Mouse (Mus musculus) cerebellum, adult 18-20 months (tissue): ENCODE measurements at regions not wholly inside any gene's neighbourhood (a gene's known extent, or its start where the extent isn't known, plus 50 kb on each side); places are given as distances from the start of the nearest gene placed in this dataset.
"Not testable (repeated sequence)": the region's sequence is repeated elsewhere in the genome, so short reads cannot be mapped to it uniquely, and the experiment has no call there.

Source experiments
- DNase-seq, 2 experiments: peaks; one replicate each; pipeline ENCODE4 v3.0.0; 2021

DNA sequence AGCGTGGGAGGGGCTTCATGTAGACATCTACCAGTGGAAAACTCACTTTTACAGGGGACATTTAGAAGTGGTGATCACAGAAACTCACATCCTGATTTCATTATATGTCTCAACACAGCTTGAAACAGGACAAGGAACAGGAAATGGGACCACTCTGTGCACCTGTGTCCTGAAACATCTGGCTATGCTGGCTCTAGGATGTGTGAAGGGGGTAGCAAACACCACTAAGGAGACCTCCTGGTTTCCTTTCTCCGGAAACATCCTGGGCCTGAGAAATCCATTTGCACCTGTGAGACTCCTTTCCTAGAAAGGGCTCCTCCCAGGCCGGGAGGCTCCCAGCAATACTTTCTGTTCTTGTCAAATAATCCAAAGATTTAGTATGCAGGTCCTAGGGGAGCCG is 167.1 kb downstream of the Opa1 start:
- no peak for DNase-seq

DNA sequence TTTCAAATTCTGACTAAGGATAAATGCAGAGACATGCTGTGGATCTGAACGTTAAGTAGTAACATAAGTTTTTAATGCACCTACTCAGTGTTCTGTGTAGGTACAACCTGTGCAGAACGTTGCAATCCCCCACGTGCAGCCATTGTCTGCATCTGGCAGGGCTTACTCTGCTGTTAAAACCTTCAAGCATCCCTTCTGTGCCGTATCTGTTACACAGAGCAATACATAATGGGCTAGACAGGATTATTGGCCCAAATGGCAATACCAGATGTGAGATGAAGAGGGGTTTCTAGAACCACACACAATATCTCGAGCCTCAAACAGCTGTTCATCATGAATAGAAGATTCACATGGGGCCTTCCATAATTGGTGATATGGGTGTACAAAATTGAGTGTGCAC is 170.0 kb downstream of the Opa1 start:
- DNase-seq, result no peak

DNA sequence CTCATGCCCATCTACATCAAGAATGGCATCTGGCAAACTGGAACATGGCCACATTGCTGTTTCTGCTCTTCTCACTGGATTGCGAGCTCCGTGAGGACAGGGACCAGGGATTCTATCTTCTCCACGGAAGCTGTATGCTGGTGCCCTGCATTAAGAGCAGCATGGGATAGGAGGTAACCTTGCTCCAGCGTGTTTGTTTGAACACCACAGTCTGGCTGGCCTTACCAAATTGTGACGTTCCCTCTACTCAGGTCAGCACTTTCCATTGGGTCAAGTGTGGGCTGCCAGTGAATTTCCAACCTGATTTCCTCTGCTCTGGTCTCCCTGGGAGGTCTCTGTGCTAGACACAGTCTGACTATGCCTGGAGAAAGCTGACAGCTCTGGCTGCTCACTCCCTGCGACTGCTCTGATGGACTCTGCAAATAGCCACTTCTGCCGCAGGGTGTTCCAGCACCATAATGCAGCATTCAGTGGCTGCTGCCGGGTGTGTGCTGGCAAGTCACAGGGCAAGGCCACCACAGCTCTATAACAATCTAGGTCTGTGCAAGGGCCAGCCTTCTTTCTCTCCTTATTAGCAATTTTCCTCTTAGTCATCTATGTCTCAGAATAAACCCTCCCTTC is 175.6 kb downstream of the Opa1 start:
- DNase-seq, result no peak

DNA sequence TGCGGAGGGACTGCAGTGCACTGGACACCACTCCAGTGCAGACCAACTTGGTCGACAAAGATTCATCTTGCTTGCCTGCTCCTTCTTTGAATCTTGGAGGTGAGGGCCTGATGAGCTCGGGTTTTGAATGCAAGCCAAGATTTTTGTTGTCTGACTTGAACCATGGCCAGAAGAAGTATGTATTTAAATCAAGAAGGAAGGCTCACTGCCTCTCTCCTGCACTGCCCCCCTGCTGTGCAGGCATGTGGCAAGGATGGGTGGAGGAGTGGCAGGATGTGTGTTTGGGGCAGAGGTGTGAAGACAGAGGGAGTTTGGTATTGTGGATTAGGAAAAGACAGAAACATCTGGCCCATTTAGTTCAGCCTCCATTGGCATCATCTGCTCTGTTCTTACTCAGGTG is 179.1 kb downstream of the Opa1 start:
- no peak for DNase-seq

DNA sequence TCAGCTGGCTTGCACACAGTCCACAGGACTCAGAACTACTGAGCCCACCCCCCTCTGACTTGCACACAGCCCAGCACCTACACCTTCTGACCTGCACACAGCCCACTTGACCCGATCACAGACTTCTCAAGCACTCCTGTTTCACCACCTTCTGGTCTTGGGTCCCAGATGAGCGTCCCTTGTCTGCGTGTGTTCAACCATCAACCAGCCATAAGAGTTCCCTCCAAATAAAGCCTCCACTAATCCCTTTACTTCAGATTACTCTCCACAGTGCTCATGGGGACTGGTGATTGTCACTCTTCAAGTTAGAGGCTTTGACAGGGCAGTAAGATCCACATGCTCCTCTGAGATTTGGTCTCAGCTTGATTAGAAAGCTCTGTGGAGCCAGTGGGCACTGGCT is 180.3 kb downstream of the Opa1 start:
- DNase-seq, result no peak

DNA sequence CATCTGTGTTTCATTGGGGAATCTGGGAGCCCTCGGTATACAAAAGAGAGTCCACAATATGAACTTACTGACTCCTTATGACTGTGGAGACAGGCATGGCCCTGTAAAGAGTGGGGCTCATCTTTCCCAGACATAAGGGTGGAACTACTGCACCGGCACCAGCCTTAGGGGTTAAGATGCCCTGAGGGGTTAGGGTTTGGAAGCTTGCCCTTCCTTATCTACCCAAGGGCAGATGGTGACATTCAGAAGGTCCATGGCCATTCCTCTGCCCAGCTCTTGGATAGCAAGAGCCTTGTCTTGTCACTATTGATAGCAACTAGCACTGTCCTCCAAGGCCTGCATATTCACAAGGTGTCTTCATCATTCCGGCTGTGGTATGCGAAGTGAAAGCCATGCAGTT is 181.5 kb downstream of the Opa1 start:
- DNase-seq, result no peak

DNA sequence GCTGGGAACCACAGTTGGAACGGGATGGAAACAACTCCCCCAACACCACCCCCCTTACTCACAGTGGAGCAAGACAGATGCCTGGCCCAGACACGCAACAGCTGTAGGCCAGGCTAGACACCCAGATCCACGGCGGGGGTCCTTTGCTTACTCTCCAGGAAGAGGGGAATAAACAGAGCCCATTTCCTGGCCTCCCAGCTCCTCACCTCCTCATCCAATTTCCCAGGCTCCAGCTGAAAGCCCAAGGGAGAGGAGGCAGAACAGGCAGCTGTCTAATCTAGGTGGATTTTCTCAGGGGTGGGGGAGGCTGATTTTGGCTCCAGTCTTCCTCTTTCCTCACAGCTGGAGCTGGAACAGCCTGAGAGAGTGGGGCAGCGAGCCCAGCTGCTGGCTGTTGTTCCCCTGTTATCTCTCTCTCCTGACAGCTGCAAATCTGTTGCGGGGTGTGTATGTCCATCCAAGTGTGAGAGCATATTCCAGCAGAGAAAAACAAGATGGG is 182.7 kb downstream of the Opa1 start:
- no peak for DNase-seq

DNA sequence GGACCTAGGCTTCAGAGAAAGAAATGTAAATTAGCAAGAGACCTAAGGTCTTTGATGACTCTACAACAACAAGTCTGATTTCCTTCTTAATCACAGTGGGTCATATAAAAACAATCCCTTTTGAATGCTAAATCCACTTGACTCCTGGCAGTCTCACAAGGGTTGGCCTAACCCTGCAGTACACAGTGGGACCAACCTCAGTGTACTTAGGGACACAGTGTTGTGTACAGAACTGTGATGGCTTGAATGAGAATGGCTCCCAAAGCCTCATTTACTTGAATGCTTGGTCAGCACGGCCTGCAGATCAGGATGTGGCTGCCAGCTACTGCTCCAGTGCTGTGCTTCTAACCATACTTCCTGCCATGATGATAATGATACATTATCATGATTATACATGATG is 185.2 kb downstream of the Opa1 start:
- DNase-seq, result no peak

DNA sequence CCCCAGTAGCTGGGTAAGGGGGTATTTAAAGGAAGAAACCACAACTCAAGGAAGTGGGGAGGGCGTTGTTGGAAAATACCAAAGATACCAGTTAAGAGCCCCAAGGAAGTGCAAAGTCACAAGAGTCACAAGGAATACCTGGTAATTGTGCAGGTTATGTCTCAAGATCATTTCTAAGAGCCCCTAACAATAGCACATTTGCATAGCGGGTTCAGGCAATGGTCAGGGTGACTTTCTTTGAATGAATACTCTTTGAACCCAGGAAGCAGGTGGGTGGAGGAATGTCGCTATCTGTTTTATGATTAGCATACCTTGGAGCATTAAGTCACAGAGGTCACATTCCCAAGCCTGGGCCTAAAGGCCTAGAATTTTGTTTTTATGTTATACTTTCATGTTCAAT is 186.7 kb downstream of the Opa1 start:
- not testable (repeated sequence) for DNase-seq

DNA sequence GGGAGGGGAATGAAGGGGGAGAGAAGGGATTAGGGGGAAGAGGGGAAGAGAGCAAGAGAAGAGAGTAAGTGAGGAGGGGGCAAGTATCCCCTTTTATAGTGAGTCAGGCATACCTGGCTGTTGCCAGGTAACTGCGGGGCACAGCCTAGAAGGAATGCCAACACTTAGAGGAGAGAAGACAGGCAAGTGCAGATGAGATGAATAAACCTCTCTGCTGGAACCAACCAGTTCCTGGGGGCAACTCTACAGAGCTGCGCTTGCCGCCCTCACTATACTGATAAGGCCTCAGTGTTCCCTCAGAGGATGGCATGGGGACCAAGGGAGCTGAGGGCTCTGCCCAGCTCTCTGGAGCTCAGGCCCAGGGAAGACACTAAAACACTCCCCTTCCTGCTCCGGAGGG is 192.2 kb downstream of the Opa1 start:
- no peak for DNase-seq

DNA sequence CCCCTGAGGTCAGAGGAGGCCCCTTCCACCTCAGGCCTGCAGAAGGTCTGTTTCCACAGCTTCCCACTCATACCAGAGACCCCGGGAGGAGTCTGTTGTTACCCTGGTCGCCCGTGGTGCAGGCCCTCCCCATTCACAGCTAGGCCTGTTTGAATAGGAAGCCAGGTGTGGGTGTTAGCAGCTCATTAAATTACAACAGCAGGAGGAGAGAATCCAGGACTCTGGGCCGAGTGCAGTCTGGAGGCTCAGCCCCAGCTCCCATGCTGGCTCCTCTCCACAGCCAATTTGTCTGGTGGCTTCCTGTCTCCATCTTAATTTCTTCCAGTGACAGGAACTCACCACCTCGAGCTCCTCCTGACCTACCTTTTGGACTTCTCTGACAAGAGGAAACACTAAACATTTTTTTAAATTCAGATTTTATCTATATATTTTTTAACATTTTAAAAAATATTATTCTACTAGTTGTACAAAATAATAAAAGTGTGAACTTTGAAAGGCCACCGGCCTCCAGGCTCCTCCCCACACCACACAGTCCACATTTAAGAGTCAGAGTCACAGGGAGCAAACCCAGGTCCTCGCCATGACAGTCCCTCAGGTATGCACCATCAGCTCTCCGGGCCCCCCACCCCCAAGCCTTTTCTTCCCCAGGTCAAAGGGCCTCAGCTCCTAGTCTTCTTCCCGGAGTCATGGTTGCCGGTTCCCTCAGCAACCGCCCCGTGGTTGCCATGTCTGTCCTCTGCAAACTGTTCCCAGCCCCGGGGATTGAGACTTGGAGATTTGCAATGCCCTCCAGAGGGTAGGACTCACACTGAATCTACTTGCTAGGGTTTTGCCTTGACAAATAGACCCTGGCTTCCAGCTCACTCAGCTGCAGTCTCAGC is 192.8 kb downstream of the Opa1 start:
- DNase-seq, result peak; percentile 27 to 30

DNA sequence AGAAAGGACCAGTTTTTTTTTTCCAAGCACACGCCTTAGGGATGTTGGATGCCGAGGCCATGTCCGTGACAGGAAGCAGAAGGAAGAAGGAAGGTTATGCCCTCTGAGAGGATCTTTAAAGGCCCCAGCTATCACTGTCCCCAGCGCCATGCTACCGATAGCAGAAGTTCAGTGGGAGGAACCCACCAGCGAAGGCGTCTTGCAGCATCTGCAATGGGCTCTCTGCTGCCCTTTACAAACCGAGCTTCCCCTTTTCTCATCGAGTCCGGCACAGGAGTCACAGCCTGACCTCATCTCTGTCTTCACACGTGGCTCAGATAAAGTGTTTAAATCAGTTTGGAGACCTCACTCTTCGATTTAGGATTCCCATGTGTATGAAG is 193.5 kb downstream of the Opa1 start:
- DNase-seq, result no peak

DNA sequence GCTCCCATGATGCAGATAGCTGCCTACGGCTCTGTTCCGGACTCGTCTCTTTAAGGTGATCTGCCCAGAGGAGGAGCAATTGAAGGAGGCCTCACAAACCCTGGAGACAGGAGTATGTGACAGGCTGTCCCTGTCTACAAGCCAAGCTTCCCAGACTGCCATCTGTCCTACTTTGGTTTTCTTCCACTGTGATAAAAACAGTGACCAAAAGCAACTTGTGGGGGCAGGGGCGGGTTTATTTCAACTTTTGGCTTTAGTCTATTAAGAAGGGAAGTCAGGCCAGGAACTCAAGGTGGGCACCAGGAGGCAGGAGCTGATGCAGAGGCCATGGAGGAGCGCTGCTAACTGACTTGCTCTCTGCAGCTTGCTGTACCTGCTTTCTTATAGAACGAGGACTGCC is 193.9 kb downstream of the Opa1 start:
- DNase-seq, result peak; percentile 68 to 72

DNA sequence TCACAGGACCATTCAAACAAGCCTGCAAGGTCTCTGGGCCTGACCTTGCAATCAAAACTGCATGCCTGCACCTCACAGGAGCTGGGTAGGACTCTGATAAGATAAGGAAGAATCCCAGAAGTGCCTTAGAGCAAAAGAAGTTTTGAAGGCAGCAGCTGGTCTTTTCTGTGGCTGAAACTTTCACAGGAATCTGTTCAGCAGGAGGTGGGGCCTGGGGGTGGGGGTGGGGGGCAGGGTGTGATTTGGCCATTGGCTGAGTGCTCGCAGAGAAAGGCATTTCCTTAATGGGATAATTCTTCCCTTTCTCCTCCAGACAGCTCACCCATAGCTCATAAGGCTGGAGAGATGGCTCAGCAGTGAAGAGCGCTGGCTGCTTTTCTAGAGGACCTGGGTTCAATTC is 195.8 kb downstream of the Opa1 start:
- DNase-seq, result no peak

DNA sequence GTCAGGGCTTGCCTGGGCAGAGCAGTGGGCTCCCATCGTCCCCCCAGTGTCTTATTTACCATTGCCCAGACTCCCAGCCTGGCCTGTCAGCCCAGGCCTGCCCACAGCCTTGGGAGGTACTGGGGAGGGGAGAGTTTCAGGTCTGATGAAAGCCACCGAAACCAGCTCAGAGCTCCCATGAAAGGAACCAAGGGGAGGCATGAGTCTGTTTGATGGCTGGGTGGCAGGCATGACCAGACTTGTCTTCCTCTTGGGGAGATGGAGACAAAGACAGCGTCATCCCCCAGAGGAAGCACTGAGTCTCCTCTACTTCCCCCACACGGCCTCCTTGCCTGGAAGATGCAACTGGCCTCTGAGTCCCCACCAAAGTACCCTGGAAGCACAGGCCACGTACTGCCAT is 196.7 kb downstream of the Opa1 start:
- DNase-seq, result no peak

DNA sequence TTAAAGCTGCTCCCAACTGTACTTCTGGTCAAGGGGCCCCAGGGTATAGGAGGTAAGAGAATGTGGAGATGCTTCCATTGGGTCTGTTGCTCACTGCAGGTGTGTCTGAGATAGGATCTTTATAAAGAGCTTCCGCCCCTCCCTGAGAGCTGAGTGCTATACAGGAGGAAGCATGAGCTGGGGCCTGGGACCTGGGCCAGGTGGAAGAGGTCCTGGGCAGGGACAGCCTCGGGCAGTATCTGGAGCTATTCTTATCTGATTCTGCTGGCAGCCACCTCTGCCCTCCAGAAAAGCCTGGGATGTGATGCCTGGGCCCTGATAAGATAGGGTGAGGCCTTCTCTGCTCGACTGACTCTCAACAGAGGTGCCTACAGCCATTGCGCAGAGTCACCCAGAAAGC is 203.3 kb downstream of the Opa1 start:
- DNase-seq, result no peak

DNA sequence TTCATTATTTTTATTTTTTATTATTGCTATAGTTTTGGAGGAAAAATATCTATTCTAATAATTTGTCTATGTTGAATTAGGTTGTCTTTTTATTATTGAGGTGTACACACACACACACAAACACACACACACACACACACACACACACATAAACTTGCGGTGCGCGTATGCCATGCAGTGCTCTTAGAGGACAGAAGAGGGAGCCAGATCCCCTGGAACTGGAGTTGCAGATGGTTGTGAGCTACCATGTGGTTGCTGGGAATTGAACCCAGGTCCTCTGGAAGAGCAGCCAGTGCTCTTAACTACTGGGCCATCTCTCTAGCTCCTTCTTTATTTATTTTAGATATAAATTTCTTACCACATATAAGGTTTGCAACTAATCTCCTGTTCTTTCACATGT is 206.0 kb downstream of the Opa1 start:
- no peak for DNase-seq

DNA sequence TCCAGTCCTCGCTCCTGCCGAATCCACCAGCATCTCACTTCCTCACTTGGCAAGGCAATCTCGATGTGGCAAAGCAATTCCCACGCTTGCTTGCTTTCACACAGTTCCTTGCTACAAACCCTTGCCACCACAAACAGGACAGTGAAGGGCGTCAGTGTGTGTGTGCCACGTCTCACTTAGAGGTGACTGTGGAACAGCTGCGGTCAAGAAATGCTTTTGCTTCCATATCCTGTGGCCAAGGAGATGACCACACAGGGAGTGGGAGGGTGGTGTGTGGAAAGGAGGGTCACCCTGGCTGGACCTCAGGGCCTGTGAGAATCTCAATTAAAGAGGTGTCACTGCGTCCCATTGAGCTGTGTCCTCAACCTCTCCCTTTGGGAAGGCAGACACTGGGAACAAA is 207.4 kb downstream of the Opa1 start:
- no peak for DNase-seq

DNA sequence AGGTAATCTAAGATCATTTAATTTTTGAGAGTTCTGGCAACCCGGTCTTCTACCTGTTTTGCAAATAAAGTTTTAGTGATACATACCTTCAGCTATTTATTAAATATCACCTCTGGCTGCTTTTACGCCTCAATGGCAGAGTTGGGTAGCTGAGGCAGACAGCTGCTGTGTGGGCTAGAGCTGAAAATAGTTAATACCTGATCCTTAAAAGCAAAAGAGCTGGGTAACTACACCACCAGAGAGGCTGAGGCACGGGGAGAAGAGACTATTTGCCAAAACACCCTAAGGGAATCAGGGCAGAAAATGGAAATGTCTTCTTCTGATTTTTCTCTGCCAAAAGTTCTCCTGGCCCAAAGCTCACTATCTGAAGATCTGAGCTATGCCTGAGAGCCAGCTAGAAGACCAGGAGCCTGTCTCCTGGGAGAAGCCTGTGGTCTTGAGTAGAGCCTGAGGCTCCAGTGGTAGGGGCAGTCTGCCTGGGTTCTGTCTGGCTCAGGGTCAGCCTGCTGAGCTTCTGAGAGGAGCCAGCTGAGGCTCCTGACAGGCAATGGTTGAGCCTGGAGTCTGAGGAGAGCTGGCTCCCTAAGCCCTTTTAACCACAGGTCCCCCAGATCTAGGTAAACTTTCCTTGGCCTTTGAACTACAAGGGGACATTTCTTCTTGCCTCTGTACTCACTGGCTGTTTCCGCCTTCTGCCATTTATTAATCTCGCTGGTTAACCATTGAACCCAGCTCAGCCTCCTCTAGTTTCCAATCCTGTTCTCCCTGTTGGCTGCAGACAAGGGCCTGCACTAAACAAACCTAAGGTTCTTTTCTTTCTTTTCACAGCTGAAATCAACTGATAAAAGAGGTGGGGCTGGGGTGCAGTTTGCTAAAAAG is 208.7 kb downstream of the Opa1 start:
- DNase-seq, result no peak

DNA sequence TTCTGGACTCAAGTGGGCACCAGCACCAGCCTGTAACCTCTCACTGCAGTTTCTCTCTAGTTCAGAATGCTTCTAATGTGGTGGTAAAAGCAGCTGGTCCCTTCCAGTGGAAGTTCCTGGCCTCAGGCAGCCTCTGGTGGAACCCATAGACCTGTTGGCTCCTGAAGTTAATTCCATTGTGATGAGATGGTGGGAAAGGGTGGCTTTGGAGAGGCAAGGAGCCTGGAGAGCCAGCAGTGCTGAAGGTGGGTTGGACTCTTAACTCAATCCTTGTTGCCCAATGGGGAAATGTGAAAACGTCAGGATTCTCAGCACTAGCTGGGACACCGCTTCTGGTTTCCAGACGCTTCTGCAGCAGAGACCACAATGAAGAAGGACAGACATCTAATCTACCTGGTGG is 210.9 kb downstream of the Opa1 start:
- DNase-seq, result no peak

DNA sequence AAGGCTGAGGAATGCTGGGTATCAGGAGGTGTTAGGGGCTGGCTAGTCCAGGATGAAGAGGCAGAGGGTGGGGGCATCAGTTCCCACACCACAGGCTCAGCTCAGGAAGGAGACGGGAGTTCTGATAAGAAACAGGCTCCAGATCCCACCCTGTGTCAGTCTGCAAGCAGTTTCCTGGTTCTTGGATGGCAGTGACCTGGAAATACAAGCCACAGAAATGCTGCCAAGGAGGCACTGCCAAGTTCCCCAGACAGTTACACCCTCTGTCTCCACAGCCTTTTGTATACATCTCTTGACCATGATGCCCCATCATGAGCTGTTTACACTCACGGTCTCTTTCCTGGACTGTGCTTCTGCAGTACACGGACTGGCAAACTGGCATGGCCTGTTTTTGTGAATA is 220.1 kb downstream of the Opa1 start:
- DNase-seq, result no peak

DNA sequence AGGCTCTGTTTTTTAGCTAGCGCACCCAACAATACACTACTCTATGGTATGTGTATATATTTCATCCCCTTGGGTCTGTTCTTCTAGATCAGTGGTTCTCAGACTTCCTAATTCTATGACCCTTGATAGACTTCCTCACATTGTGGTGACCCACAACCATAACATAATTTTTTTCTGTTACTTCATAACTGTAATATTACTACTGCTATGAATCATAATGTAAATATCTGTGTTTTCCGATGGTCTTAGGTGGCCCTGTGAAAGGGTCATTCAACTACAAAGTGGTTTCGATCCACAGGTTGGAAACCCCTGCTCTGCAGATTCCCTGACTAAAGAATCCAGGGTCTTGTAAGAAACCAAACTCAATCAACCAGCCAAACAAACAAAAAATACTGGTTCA is 220.8 kb downstream of the Opa1 start:
- no peak for DNase-seq

DNA sequence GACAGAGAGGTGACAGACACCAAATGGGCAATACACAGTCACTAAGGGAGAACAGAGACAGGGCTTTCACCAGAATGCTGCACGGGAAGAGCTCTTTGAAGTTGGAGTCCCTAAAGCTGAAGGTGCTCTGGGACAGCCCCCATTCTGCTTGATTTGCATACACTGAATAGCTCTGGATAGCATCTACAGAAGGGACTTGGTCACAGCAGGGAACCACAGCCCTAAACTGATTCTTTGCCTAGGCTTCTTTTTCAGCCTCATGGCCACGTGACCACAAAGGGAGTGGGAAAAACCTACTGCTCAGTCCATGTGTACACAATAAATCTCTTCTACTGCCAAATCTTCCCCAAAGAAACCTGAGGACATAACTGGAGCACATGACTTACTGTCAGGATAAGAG is 221.3 kb downstream of the Opa1 start:
- no peak for DNase-seq

DNA sequence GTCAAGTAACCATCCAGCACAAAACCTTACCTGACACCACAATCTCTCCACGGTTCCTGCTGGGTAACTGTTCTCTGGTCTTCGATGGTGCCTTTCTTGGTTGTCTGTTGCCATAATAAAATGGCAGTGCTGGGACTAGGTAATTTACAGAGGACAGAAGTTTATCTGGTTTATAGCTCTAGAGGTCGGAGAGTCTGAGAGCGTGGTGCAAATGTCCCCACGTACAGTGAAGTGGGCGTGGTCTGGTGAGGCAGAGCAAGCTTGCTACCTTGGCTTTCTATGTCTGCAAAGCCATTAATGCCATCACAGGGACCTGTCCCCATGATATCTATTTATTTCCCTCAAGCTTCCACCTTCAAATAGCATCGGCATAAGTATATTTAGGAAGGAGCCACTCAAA is 223.0 kb downstream of the Opa1 start:
- no peak for DNase-seq
